Comparison of ENCODE assay signal across 12 mouse cellular contexts in the genomic region with DNA sequence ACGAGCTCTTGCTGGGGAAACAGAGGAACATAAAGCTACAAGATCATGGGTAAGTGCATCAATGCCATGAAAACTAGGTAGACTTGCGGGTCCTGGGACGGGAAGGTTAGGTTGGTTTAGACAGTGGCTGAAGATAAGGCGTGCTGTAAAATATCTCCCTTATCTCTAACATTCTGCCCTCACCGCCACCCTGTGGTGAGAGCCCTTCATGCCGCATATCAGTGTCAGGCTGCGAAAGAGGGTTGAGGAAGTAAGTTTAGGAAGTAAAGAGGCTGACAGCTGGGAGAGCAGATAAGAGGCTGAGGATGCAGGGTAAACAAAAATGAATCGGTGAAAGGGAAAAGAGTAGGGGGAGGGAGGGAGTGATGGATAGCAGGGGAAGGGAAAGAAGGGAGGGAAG. TPM values are rescaled to one million over a fixed set of nuclear protein-coding genes. Genes with fewer than 3 reads are reported as not detected.
DNase-seq lines count a peak whose midpoint lies in the region; ATAC-seq and TF ChIP-seq lines count a peak whose summit lies in the region.
"Had no signal": no experiment of that assay in that cellular context is flagged by ENCODE, and none has a peak within 500 bp of the region (broad histone marks: within the 10 kb centered on the region; RNA-seq: fewer than 3 reads in every experiment).

No protein-coding gene starts in this region.

- H3K4me1 ChIP-seq in lung, embryonic 14.5 days (ENCODE audit: insufficient read depth) = no peaks in the 10 kb centered on the region; the same call in 1 of the 2 replicates
- peaks cover 3% of the 10 kb centered on the region; the same call in 1 of the 2 replicates for H3K4me1 ChIP-seq in liver, embryonic 16.5 days (ENCODE audit: control insufficient read depth, low read depth, low read length)
- H3K4me1 ChIP-seq in heart, embryonic 10.5 days = peaks cover 23% of the 10 kb centered on the region
- no peaks in the 10 kb centered on the region for H3K4me1 ChIP-seq in hindbrain, embryonic 11.5 days (replicated peaks; ENCODE audit: control insufficient read depth, insufficient read depth, low read length)
- H3K4me1 ChIP-seq: limb, embryonic 10.5 days had no signal

- H3K27me3 ChIP-seq in lung, embryonic 14.5 days (ENCODE audit: insufficient read depth, low read length) = no peaks in the 10 kb centered on the region
- H3K27me3 ChIP-seq in liver, embryonic 16.5 days (ENCODE audit: control insufficient read depth, insufficient read depth, low read depth, low read length) = no peaks in the 10 kb centered on the region
- H3K27me3 ChIP-seq in heart, embryonic 10.5 days (ENCODE audit: insufficient read depth, poor library complexity, severe bottlenecking) = 0 out of 2 replicates have a peak, but pooled peaks cover 6% of the 10 kb centered on the region
- H3K27me3 ChIP-seq in hindbrain, embryonic 11.5 days (ENCODE audit: control insufficient read depth, insufficient read depth, low read length) = no peaks in the 10 kb centered on the region
- H3K27me3 ChIP-seq: Patski had no signal

- 9% methylated on average over 8 of the region's 8 CpGs for WGBS in lung, embryonic 14.5 days
- 4% methylated on average over 8 of the region's 8 CpGs for WGBS in liver, embryonic 16.5 days (ENCODE audit: insufficient replicate concordance)
- 7% methylated on average over 8 of the region's 8 CpGs for WGBS in heart, embryonic 10.5 days
- WGBS in hindbrain, embryonic 11.5 days = 49% methylated on average over 8 of the region's 8 CpGs

- DNase-seq in lung, embryonic 14.5 days = peak; percentile 26
- no peak for DNase-seq in lung, adult 18-20 months
- DNase-seq in c-Kit-positive CD71-negative TER-119-negative erythroid progenitor cells, embryonic 14.5 days (ENCODE audit: low read depth) = peak; percentile 66
- peak; percentile 59 to 65 for DNase-seq in thymus, postnatal 36 days
- no peak for DNase-seq in layer of hippocampus, postnatal 10 days (ENCODE audit: low spot score in 2 of 2)
- DNase-seq in heart, embryonic 10.5 days (ENCODE audit: low spot score) = no peak
- DNase-seq in hindbrain, embryonic 11.5 days (ENCODE audit: low spot score) = no peak
- DNase-seq: cerebellum, adult 18-20 months had no signal

- H3K4me2 ChIP-seq in lung, embryonic 14.5 days = no peak overlapping the region
- no peak overlapping the region for H3K4me2 ChIP-seq in liver, embryonic 16.5 days (ENCODE audit: low read depth, low read length)
- H3K4me2 ChIP-seq in hindbrain, embryonic 11.5 days (replicated peaks; ENCODE audit: low read depth, low read length) = no peak overlapping the region
- H3K4me2 ChIP-seq: hindbrain, embryonic 14.5 days had no signal

- H3K9me3 ChIP-seq in lung, embryonic 14.5 days (ENCODE audit: low read depth, low read length) = no peaks in the 10 kb centered on the region
- H3K9me3 ChIP-seq in liver, embryonic 16.5 days (replicated peaks; ENCODE audit: control insufficient read depth, low read length) = no peaks in the 10 kb centered on the region
- no peaks in the 10 kb centered on the region for H3K9me3 ChIP-seq in heart, embryonic 10.5 days
- no peaks in the 10 kb centered on the region for H3K9me3 ChIP-seq in hindbrain, embryonic 11.5 days (ENCODE audit: control insufficient read depth, low read length)
- H3K9me3 ChIP-seq: limb, embryonic 10.5 days had no signal

- peak; percentile 38 for TF ChIP-seq CTCF in lung, embryonic 14.5 days (IDR thresholded peaks at IDR 0.05; ENCODE audit: low read depth)

- no peak overlapping the region for H3K4me3 ChIP-seq in lung, embryonic 14.5 days (ENCODE audit: low read depth, low read length)
- no peak overlapping the region for H3K4me3 ChIP-seq in liver, embryonic 16.5 days (ENCODE audit: low read depth, low read length)
- no peak overlapping the region for H3K4me3 ChIP-seq in heart, embryonic 10.5 days
- H3K4me3 ChIP-seq in hindbrain, embryonic 11.5 days (ENCODE audit: low read depth, low read length) = no peak overlapping the region
- H3K4me3 ChIP-seq: limb, embryonic 10.5 days had no signal

- ATAC-seq in lung, embryonic 14.5 days (ENCODE audit: insufficient read depth) = no peak; the same call in 1 of the 2 replicates
- peak; percentile 79 for ATAC-seq in liver, embryonic 16.5 days (ENCODE audit: low read depth)
- no peak for ATAC-seq in hindbrain, embryonic 11.5 days (ENCODE audit: low FRiP score)
- ATAC-seq: Patski had no signal

- H3K27ac ChIP-seq in lung, embryonic 14.5 days (ENCODE audit: low read depth) = no peak overlapping the region
- no peak overlapping the region for H3K27ac ChIP-seq in liver, embryonic 16.5 days (ENCODE audit: low read length)
- no peak overlapping the region for H3K27ac ChIP-seq in heart, embryonic 10.5 days
- no peak overlapping the region for H3K27ac ChIP-seq in hindbrain, embryonic 11.5 days (ENCODE audit: low read depth, low read length)
- H3K27ac ChIP-seq: hindbrain, embryonic 14.5 days; limb, embryonic 10.5 days had no signal

- H3K36me3 ChIP-seq in lung, embryonic 14.5 days (ENCODE audit: insufficient read depth) = no peaks in the 10 kb centered on the region
- no peaks in the 10 kb centered on the region for H3K36me3 ChIP-seq in liver, embryonic 16.5 days (ENCODE audit: control insufficient read depth, insufficient read depth)
- no peaks in the 10 kb centered on the region for H3K36me3 ChIP-seq in heart, embryonic 10.5 days
- H3K36me3 ChIP-seq in hindbrain, embryonic 11.5 days (ENCODE audit: control insufficient read depth, insufficient read depth, low read length) = no peaks in the 10 kb centered on the region
- H3K36me3 ChIP-seq: limb, embryonic 10.5 days had no signal

- no peak overlapping the region for H3K9ac ChIP-seq in lung, embryonic 14.5 days
- no peak overlapping the region for H3K9ac ChIP-seq in liver, embryonic 16.5 days (ENCODE audit: low read depth, low read length)
- no peak overlapping the region for H3K9ac ChIP-seq in hindbrain, embryonic 11.5 days (ENCODE audit: low read depth, low read length)
- H3K9ac ChIP-seq: hindbrain, embryonic 14.5 days had no signal

RNA-seq across cellular contexts. Expression of a gene that starts 26.9 kb away (rescaled TPM):
- polyA plus RNA-seq in lung, embryonic 14.5 days (2014; fragmentation: Nextera tagmentation; extraction: Ambion mirVana) = not detected in 2 replicates
- 0.06 and 0.14 TPM in 2 replicates for polyA plus RNA-seq in liver, embryonic 16.5 days (2015; fragmentation: Nextera tagmentation; extraction: Ambion mirVana)
- total RNA-seq in layer of hippocampus, postnatal 10 days (2021) = under 1 TPM; 0.21 to 0.29 TPM
- 0.06 TPM in 1 of 2 replicates, not detected in the other for polyA plus RNA-seq in heart, embryonic 10.5 days (2016; fragmentation: Nextera tagmentation; extraction: Ambion mirVana)
- polyA plus RNA-seq in hindbrain, embryonic 11.5 days (2014; fragmentation: Nextera tagmentation; extraction: Ambion mirVana) = 0.08 TPM in 1 of 2 replicates, not detected in the other
- polyA plus RNA-seq: hindbrain, embryonic 14.5 days; limb, embryonic 10.5 days had no signal

Comparison
In these comparisons a context has a peak if more than half of its experiments do, and no peak if none do; other contexts are left out.
1. DNase-seq: peak in lung, embryonic 14.5 days (single experiment), c-Kit-positive CD71-negative TER-119-negative erythroid progenitor cells, embryonic 14.5 days (single experiment) and thymus, postnatal 36 days (2 of 2); none in lung, adult 18-20 months (0 of 2), layer of hippocampus, postnatal 10 days (0 of 2), heart, embryonic 10.5 days (single experiment) and hindbrain, embryonic 11.5 days (single experiment).